Mouse (Mus musculus): ENCODE data around the gene Zfp867.

- TF ChIP-seq CTCF (IDR thresholded peaks at IDR 0.05; ENCODE audit: low read depth) (no peak), EP300 (IDR thresholded peaks at IDR 0.05; ENCODE audit: low read depth) (no peak)
These were observed 22.5 kb downstream of the Zfp867 start, which contains the start of gene Jmjd4 for GRCm38 (mm10) chr11:59449741-59450229.
